Mouse (Mus musculus) forebrain, embryonic 11.5 days (tissue): ENCODE measurements around the gene Krt80. TPM values are rescaled to one million over a fixed set of nuclear protein-coding genes. Genes with fewer than 3 reads are reported as not detected.

Experiments used
- ATAC-seq: fragments of 200-750 bp; cut with Nextera tagmentation; replicated peaks from 2 replicates; pipeline ENCODE4 v1.8.0; 2017; ENCODE audit warnings: moderate TSS enrichment; ENCODE audit not compliant: low FRiP score
- DNase-seq: peaks from one replicate; pipeline ENCODE4 v3.0.0-alpha.2; 2017; ENCODE audit warnings: low spot score
- H3K27ac ChIP-seq: fragments of 300-500 bp; sonication (generic); 2 replicates; pipeline ENCODE4 v1.5.1; 2014; ENCODE audit warnings: low read depth, low read length
- H3K27me3 ChIP-seq: fragments of 300-500 bp; sonication (generic); 2 replicates; pipeline ENCODE4 v1.6.1; 2014; ENCODE audit warnings: mild to moderate bottlenecking, low read length, mixed read lengths; ENCODE audit not compliant: control insufficient read depth, insufficient read depth
- H3K36me3 ChIP-seq: fragments of 300-500 bp; sonication (generic); 2 replicates; pipeline ENCODE4 v1.6.1; 2014; ENCODE audit warnings: mild to moderate bottlenecking, low read length, moderate library complexity, mixed read lengths; ENCODE audit not compliant: control insufficient read depth, insufficient read depth
- H3K4me1 ChIP-seq: fragments of 300-500 bp; sonication (generic); replicated peaks from 2 replicates; pipeline ENCODE4 v1.6.1; 2014; ENCODE audit warnings: low read length, mixed read lengths; ENCODE audit not compliant: control insufficient read depth, insufficient read depth
- H3K4me2 ChIP-seq: fragments of 300-500 bp; sonication (generic); 2 replicates; pipeline ENCODE4 v1.6.1; 2014; ENCODE audit warnings: low read depth, mild to moderate bottlenecking, low read length, moderate library complexity, mixed read lengths; ENCODE audit not compliant: severe bottlenecking
- H3K4me3 ChIP-seq: fragments of 300-500 bp; sonication (generic); 2 replicates; pipeline ENCODE4 v1.5.1; 2014; ENCODE audit warnings: low read depth, low read length
- H3K9ac ChIP-seq: fragments of 300-500 bp; sonication (generic); 2 replicates; pipeline ENCODE4 v1.6.1; 2014; ENCODE audit warnings: low read length
- H3K9me3 ChIP-seq: fragments of 300-500 bp; sonication (generic); 2 replicates; pipeline ENCODE4 v1.6.1; 2016; ENCODE audit warnings: low read length, mixed read lengths; ENCODE audit not compliant: control insufficient read depth
- WGBS: fragments of 180-500 bp; shearing (Covaris S2); extraction: QIAGEN DNeasy Blood & Tissue Kit; methylation state at CpG from one replicate; pipeline ENCODE4 v1.1.7; 2014; 5-methylcytosine and 5-hydroxymethylcytosine counted together
- polyA plus RNA-seq: library from polyadenylated mRNA; unstranded; fragments of >200 nt; fragmentation: Nextera tagmentation; extraction: Ambion mirVana; gene quantifications from 2 replicates; pipeline ENCODE4 v1.2.1, GENCODE M21; 2014

Krt80 gene
- polyA plus RNA-seq, 1 experiment from 2014 or later = not detected

DNA sequence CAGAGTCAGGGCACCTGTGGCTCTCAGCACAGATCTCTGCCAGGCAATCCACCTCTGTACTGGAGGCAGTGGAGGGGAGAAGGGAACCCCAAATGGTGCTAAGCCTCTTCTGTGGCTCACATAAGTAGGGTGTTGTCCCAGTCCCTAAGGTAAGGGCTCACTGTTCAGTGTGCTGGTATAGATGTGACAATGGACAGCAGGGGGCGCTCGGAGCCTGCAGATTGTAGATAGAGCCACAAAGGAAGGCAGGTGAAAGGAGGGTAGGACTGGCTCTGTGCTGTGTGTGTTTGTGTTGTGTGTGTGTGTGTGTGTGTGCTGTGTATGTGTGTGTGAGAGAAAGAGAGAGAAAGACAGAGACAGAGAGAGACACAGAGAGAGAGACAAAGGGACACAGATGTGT, 30.4 kb downstream of the Krt80 start:
- Histone ChIP-seq H3K9ac (no peak overlapping the region), H3K27me3 (no peaks in the 10 kb centered on the region), H3K4me1 (no peaks in the 10 kb centered on the region), H3K9me3 (no peaks in the 10 kb centered on the region), H3K36me3 (no peaks in the 10 kb centered on the region), H3K27ac (no peak overlapping the region), H3K4me2 (no peak overlapping the region), H3K4me3 (no peak overlapping the region)
- WGBS = 0% methylated on average over 2 of the region's 2 CpGs
- ATAC-seq = peak; percentile 83; the same call in 1 of the 2 replicates
- DNase-seq = peak; percentile 93

DNA sequence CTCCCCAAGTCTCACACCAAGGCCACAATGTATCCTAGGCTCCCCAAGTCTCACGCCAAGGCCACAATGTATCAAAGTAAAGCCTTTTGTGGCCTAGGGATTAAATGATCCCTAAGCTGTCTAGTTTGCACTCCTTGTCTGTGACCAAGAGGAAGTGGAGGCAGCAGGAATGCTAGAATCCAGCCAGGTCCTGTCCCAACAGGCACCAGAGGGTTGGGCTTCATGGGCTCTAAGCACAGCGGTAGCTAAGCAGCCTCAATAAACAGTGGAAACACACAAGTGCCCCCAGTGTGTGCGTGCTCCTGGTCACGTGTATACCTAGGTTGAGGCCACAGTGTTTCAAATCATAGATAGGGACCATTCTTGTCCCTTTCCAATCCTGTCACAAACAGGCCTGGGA, 31.6 kb downstream of the Krt80 start:
- Histone ChIP-seq H3K4me1 (no peaks in the 10 kb centered on the region), H3K36me3 (no peaks in the 10 kb centered on the region), H3K27me3 (no peaks in the 10 kb centered on the region), H3K4me2 (no peak overlapping the region), H3K9ac (no peak overlapping the region), H3K4me3 (no peak overlapping the region), H3K9me3 (no peaks in the 10 kb centered on the region), H3K27ac (no peak overlapping the region)
- DNase-seq (no peak), ATAC-seq (no peak)
- WGBS = 76% methylated on average over 4 of the region's 4 CpGs

DNA sequence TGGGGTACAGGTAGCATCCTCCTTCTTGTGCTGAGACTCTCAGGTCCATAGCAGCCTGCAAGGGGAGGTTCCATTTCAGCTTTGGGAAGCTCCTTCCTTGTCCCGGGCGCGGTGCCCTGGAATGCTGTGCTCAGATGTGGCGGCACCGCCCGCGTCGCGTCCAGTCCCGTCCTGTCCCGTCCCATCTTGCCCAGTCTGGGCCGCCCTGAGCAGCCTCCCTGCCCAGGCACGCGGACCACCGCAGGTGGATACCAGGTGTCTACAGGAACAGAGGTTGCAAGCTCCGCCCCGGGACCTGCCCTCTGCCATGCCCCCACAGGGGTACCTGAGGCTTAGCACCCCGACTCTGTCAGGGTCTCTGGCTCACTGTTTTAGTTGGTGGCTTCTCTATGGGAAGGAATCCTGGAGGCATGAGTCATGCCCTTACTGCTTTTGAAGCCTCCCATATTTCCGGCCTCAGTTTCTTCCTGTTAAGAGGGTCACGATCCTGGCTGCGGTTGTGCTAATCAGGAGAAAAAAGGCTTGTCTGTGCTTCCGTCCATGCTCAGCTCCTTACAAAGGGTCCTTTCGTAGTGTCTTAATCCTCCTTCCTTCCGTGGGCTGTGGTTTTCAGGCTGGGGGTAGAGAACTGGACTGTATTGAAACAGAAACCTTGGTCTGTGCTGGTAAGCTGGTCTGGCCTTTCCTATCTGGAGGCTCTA, 33.3 kb downstream of the Krt80 start:
- Histone ChIP-seq H3K4me1 (no peaks in the 10 kb centered on the region), H3K9ac (no peak overlapping the region), H3K9me3 (no peaks in the 10 kb centered on the region), H3K27ac (no peak overlapping the region), H3K27me3 (no peaks in the 10 kb centered on the region), H3K36me3 (no peaks in the 10 kb centered on the region), H3K4me2 (no peak overlapping the region), H3K4me3 (no peak overlapping the region)
- no peak for DNase-seq
- ATAC-seq = no peak
- WGBS = 42% methylated on average over 24 of the region's 24 CpGs

DNA sequence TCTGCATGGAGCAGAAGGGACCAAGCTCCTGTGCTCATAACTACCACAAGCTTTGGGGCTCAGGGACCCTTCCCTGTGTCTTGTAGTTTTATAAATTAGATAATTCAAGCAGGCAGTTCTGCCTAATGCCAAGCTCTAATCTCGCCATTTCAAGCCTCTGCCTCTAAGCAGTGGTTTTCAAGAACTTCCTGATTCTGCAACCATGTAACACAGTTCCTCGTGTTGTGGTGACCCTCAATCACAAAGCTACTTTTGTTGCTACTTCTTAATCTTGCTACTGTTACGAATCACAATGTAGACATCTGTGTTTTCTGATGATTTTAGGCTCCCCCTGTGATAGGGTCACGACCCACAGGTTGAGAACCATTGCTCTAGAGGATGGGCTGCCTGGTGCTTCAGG, 36.3 kb downstream of the Krt80 start:
- 63% methylated on average over 4 of the region's 4 CpGs for WGBS
- Histone ChIP-seq H3K9me3 (no peaks in the 10 kb centered on the region), H3K4me2 (no peak overlapping the region), H3K4me1 (no peaks in the 10 kb centered on the region), H3K27me3 (no peaks in the 10 kb centered on the region), H3K27ac (no peak overlapping the region), H3K36me3 (no peaks in the 10 kb centered on the region), H3K4me3 (no peak overlapping the region), H3K9ac (no peak overlapping the region)
- no peak for ATAC-seq
- no peak for DNase-seq

DNA sequence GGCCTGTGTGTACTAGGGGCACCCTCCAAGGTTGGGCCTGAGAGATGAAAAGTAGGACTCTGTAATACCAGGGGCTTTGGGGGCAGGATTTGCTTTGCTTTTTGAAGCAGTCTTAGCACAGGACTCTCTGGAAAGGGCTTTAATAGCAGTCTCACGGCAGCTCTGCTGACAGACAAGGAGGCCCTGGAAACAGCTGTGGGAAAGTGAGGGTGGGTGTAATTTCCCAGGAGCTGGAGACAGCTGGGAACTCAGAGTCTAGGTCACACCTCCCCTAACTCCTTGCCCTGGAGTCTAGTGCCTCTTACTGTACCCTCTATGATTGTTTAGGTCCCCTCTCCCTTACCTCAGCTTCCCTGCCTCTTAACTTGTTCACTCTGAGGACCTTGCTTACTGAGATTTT, 36.8 kb downstream of the Krt80 start:
- no peaks in the 10 kb centered on the region for H3K9me3 ChIP-seq
- 54% methylated on average over 1 of the region's 1 CpGs for WGBS
- no peak overlapping the region for H3K9ac ChIP-seq
- no peaks in the 10 kb centered on the region for H3K36me3 ChIP-seq
- no peak overlapping the region for H3K4me3 ChIP-seq
- H3K4me2 ChIP-seq = no peak overlapping the region
- H3K27me3 ChIP-seq = no peaks in the 10 kb centered on the region
- no peaks in the 10 kb centered on the region for H3K4me1 ChIP-seq
- no peak overlapping the region for H3K27ac ChIP-seq
- DNase-seq = no peak
- no peak for ATAC-seq

DNA sequence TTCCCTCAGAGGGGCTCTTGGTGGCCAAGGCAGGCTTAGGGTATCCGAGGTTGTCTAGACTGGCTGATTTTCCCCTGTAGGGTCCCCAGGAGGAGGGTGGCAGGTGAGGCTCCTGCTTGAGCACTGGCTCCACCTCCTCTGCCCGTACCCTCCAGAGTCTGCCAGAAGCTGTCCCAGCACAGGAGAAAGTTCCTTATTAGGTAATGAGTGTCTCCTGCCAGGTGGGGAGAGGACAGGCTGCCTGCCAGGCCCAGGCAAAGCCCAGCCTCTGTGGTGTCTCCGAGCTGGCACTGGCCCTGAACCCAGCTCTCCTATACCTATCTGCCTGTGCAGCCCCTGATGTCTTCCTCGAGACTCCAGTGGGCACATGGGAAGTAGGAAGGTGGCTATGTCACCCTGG, 37.6 kb downstream of the Krt80 start:
- Histone ChIP-seq H3K4me1 (no peaks in the 10 kb centered on the region), H3K4me3 (no peak overlapping the region), H3K27me3 (no peaks in the 10 kb centered on the region), H3K9ac (no peak overlapping the region), H3K9me3 (no peaks in the 10 kb centered on the region), H3K27ac (no peak overlapping the region), H3K36me3 (no peaks in the 10 kb centered on the region), H3K4me2 (no peak overlapping the region)
- DNase-seq (no peak), ATAC-seq (no peak)
- 81% methylated on average over 4 of the region's 4 CpGs for WGBS

DNA sequence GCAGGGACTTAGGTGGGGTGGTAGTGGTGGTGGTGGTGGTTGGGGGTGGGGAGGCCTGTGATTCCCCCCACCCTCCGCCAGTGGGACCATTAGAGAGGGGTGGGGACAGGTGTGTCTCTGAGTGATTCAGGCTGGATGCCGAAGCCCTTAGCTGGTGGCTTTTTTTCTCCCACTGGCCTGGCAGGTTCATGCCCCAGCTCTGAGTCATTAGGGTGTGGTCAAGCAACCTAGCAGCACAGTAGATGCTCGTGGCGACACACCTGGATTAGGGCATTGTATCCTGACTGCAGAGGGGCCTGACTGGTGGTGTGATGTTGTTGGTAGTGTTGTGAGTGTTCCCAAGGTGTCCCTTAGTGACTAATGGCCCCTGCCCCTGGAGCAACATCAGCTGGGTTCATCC, 38.9 kb downstream of the Krt80 start:
- no peak overlapping the region for H3K27ac ChIP-seq
- no peak overlapping the region for H3K4me3 ChIP-seq
- no peaks in the 10 kb centered on the region for H3K4me1 ChIP-seq
- no peak overlapping the region for H3K9ac ChIP-seq
- 81% methylated on average over 4 of the region's 4 CpGs for WGBS
- H3K4me2 ChIP-seq = no peak overlapping the region
- DNase-seq = no peak
- H3K36me3 ChIP-seq = no peaks in the 10 kb centered on the region
- ATAC-seq = no peak
- H3K9me3 ChIP-seq = no peaks in the 10 kb centered on the region
- no peaks in the 10 kb centered on the region for H3K27me3 ChIP-seq

DNA sequence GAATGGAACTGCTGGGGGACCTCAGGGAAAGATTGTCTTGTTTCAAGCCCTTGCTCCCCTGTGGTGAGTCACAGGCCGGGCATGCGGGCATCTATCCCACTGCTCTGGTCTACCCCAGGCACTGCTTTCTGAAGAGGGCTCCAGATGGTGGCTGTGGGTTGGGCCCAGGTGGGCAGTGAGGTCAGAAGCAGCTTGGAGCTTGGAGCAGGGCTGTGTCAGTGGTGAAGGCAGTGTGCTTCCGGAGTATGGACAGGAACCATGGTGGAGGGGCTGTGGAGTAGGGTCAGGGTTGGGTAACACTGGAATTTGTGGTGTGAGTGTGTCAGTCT, 40.4 kb downstream of the Krt80 start:
- H3K27ac ChIP-seq = no peak overlapping the region
- no peaks in the 10 kb centered on the region for H3K9me3 ChIP-seq
- no peak overlapping the region for H3K9ac ChIP-seq
- 66% methylated on average over 3 of the region's 3 CpGs for WGBS
- H3K4me1 ChIP-seq = no peaks in the 10 kb centered on the region
- ATAC-seq (no peak), DNase-seq (no peak)
- H3K36me3 ChIP-seq = no peaks in the 10 kb centered on the region
- no peak overlapping the region for H3K4me2 ChIP-seq
- H3K4me3 ChIP-seq = no peak overlapping the region
- no peaks in the 10 kb centered on the region for H3K27me3 ChIP-seq

DNA sequence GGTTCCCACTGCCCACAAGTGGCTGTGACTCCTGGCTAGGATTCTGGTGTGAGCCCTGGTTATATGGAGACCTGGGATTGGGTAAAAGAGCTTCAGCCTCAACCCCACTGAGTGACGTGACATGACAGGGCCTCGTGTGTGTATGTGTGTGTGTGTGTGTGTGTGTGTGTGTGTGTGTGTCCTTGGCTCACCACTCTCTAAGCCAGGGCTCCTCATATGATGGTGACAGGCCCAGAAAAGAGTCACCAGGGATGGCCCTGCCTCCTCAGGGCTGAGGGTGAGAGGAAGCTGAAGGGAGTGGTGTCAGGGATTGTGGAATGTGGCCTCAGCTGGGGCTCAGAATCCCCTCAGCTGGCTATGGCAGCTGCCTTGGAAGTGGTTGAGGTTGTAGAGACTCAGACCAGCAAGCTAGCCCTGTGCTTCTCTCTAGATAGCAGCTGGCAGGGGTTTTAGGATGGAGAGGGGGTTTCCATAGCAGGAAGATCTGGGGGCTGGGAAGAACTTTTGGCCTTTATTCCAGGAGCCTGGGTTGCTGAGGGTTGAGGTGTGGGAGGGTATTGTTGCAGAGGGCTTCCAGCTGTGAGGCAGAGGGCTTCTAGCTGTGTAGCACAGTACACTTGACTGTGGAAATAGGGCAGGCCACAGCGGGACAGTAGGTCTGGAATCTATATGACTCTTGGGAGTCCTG, 40.9 kb downstream of the Krt80 start:
- H3K4me1 ChIP-seq = no peaks in the 10 kb centered on the region
- H3K4me3 ChIP-seq = no peak overlapping the region
- ATAC-seq (no peak), DNase-seq (no peak)
- H3K9me3 ChIP-seq = no peaks in the 10 kb centered on the region
- no peak overlapping the region for H3K9ac ChIP-seq
- no peak overlapping the region for H3K4me2 ChIP-seq
- no peaks in the 10 kb centered on the region for H3K36me3 ChIP-seq
- WGBS = 44% methylated on average over 3 of the region's 3 CpGs
- no peaks in the 10 kb centered on the region for H3K27me3 ChIP-seq
- no peak overlapping the region for H3K27ac ChIP-seq
